Mouse (Mus musculus) bone marrow macrophage, adult 2 months (primary cell): ENCODE data around the gene Pthlh.

Source experiments
- CTCF ChIP-seq: IDR thresholded peaks from 2 replicates; pipeline ENCODE4 v1.5.1; 2012; ENCODE audit warnings: low read depth, mild to moderate bottlenecking, low read length, moderate library complexity
- POLR2A ChIP-seq: IDR thresholded peaks from 2 replicates; pipeline ENCODE4 v1.6.1; 2012; ENCODE audit warnings: mild to moderate bottlenecking, low read depth, low read length, borderline replicate concordance

DNA sequence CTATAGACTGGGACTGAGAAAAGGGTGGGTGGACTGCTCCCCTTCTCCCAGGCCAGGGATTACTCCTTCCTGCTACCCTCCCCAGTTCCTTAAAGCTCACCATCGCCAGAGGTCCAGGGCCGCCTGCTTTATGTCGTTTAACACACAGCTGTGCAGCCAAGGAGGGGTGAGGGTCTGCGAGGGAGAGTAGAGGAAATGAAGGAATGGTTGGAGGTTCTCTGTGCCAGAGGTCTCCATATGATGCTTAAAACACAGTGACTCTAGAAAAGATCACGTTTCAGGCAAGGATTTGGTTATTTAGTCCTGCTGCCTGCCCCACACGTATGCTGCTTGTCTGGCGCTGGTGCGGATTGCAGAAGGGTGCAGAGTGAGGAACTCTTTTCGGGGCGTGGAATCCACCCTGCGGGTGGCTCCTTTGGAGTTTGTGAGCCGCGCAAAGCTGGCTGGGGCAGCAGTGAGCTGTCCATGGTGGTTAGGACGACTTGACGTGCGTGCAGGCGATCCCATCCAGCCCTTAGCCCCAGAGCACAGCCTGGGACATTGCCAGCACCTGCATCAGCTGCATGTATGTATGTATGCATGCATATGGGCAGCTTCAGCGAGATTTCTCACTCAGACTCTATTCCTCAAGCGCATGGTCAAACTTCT is 4.3 kb upstream of the Pthlh start:
- TF ChIP-seq CTCF (no peak), POLR2A (no peak)
